Mouse (Mus musculus) intestine, embryonic 16.5 days (tissue): ENCODE measurements around the gene Cmtm2a. TPM values are rescaled to one million over a fixed set of nuclear protein-coding genes. Genes with fewer than 3 reads are reported as not detected.

Source experiments
- ATAC-seq: fragments of 200-750 bp; cut with Nextera tagmentation; 2 replicates; pipeline ENCODE4 v1.8.0; 2017; ENCODE audit warnings: moderate TSS enrichment, moderate library complexity
- H3K27ac ChIP-seq: fragments of 300-500 bp; sonication (generic); 2 replicates; pipeline ENCODE4 v1.5.1; 2014; ENCODE audit warnings: mild to moderate bottlenecking, low read length
- H3K27me3 ChIP-seq: fragments of 300-500 bp; sonication (generic); replicated peaks from 2 replicates; pipeline ENCODE4 v1.6.1; 2014; ENCODE audit warnings: low read length, control low read depth, mixed read lengths; ENCODE audit not compliant: control insufficient read depth, insufficient read depth
- H3K36me3 ChIP-seq: fragments of 300-500 bp; sonication (generic); 2 replicates; pipeline ENCODE4 v1.6.1; 2014; ENCODE audit warnings: low read length, control low read depth; ENCODE audit not compliant: control insufficient read depth, insufficient read depth
- H3K4me1 ChIP-seq: fragments of 300-500 bp; sonication (generic); 2 replicates; pipeline ENCODE4 v1.6.1; 2014; ENCODE audit warnings: low read length, control low read depth, mixed read lengths; ENCODE audit not compliant: control insufficient read depth, insufficient read depth
- H3K4me2 ChIP-seq: fragments of 300-500 bp; sonication (generic); 2 replicates; pipeline ENCODE4 v1.6.1; 2014; ENCODE audit warnings: low read depth, low read length, control low read depth
- H3K4me3 ChIP-seq: fragments of 300-500 bp; sonication (generic); 2 replicates; pipeline ENCODE4 v1.5.1; 2014; ENCODE audit warnings: mild to moderate bottlenecking, low read length
- H3K9ac ChIP-seq: fragments of 300-500 bp; sonication (generic); 2 replicates; pipeline ENCODE4 v1.6.1; 2014; ENCODE audit warnings: low read depth, low read length
- H3K9me3 ChIP-seq: fragments of 300-500 bp; sonication (generic); 2 replicates; pipeline ENCODE4 v1.6.1; 2016; ENCODE audit warnings: low read length, control low read depth; ENCODE audit not compliant: control insufficient read depth
- WGBS: fragments of 180-500 bp; shearing (Covaris S2); extraction: QIAGEN DNeasy Blood & Tissue Kit; methylation state at CpG from one replicate; pipeline ENCODE4 v1.1.7; 2014; 5-methylcytosine and 5-hydroxymethylcytosine counted together
- polyA plus RNA-seq: library from polyadenylated mRNA; unstranded; fragments of >200 nt; fragmentation: Nextera tagmentation; extraction: Ambion mirVana; gene quantifications from 2 replicates; pipeline ENCODE4 v1.2.1, GENCODE M21; 2015

Cmtm2a gene
- polyA plus RNA-seq, 1 experiment from 2014 or later, result not detected

GRCm38 (mm10) chr8:104250439-104251367, 42.3 kb downstream of the Cmtm2a start, which contains the start of gene Cklf:
Cklf (plus strand) TSS chr8:104250861.
- no peaks in the 10 kb centered on the region for H3K36me3 ChIP-seq
- ATAC-seq, result peak; percentile 87
- H3K9me3 ChIP-seq, result no peaks in the 10 kb centered on the region
- H3K4me3 ChIP-seq, result peak within 1 kb of the TSS; percentile 67
- no peaks in the 10 kb centered on the region for H3K27me3 ChIP-seq
- peak within 1 kb of the TSS; percentile 72 for H3K9ac ChIP-seq
- H3K4me2 ChIP-seq, result peak within 1 kb of the TSS; percentile 79
- WGBS, result 3% methylated on average over 41 of the region's 41 CpGs
- peak within 1 kb of the TSS; percentile 85 for H3K27ac ChIP-seq
- peaks cover 10% of the 10 kb centered on the region; the same call in 1 of the 2 replicates for H3K4me1 ChIP-seq

- peaks cover 10% of the 10 kb centered on the region; the same call in 1 of the 2 replicates for H3K4me1 ChIP-seq
- H3K27me3 ChIP-seq, result no peaks in the 10 kb centered on the region
- 83% methylated on average over 7 of the region's 7 CpGs for WGBS
- H3K4me2 ChIP-seq, result no peak overlapping the region
- H3K9ac ChIP-seq, result no peak overlapping the region
- H3K27ac ChIP-seq, result no peak overlapping the region
- no peaks in the 10 kb centered on the region for H3K9me3 ChIP-seq
- ATAC-seq, result no peak
- H3K36me3 ChIP-seq, result no peaks in the 10 kb centered on the region
- no peak overlapping the region for H3K4me3 ChIP-seq
Observed at GRCm38 (mm10) chr8:104249442-104249996, 43.5 kb downstream of the Cmtm2a start.

- H3K27me3 ChIP-seq, result no peaks in the 10 kb centered on the region
- H3K4me2 ChIP-seq, result peak within 1 kb of the TSS; percentile 68
- WGBS, result under 1% methylated on average over 28 of the region's 28 CpGs
- peak within 1 kb of the TSS; percentile 67 for H3K27ac ChIP-seq
- no peaks in the 10 kb centered on the region for H3K9me3 ChIP-seq
- H3K4me1 ChIP-seq, result peaks cover 10% of the 10 kb centered on the region; the same call in 1 of the 2 replicates
- peak within 1 kb of the TSS; percentile 90 for H3K9ac ChIP-seq
- ATAC-seq, result peak; percentile 88
- H3K4me3 ChIP-seq, result peak within 1 kb of the TSS; percentile 86
- no peaks in the 10 kb centered on the region for H3K36me3 ChIP-seq
Observed at GRCm38 (mm10) chr8:104248276-104248675, 44.7 kb downstream of the Cmtm2a start, which contains the start of gene Tk2. Tk2 (minus strand) TSS chr8:104248558.

- Histone ChIP-seq H3K27me3 (no peaks in the 10 kb centered on the region), H3K4me3 (peak overlapping the region; percentile 86), H3K27ac (peak overlapping the region; percentile 67), H3K9ac (peak overlapping the region; percentile 90), H3K36me3 (peaks cover 3% of the 10 kb centered on the region; the same call in 1 of the 2 replicates), H3K9me3 (no peaks in the 10 kb centered on the region), H3K4me2 (peak overlapping the region; percentile 68), H3K4me1 (peaks cover 10% of the 10 kb centered on the region; the same call in 1 of the 2 replicates)
- peak; percentile 47 for ATAC-seq
- 2% methylated on average over 11 of the region's 11 CpGs for WGBS
Observed at GRCm38 (mm10) chr8:104247908-104248275, 45.1 kb downstream of the Cmtm2a start.

GRCm38 (mm10) chr8:104247054-104247907, 45.7 kb downstream of the Cmtm2a start:
- peaks cover 3% of the 10 kb centered on the region; the same call in 1 of the 2 replicates for H3K36me3 ChIP-seq
- peak overlapping the region; percentile 86 for H3K4me3 ChIP-seq
- peak overlapping the region; percentile 68 for H3K4me2 ChIP-seq
- no peaks in the 10 kb centered on the region for H3K9me3 ChIP-seq
- WGBS, result 63% methylated on average over 22 of the region's 22 CpGs
- H3K9ac ChIP-seq, result peak overlapping the region; percentile 90
- H3K27ac ChIP-seq, result no peak overlapping the region
- ATAC-seq, result no peak
- no peaks in the 10 kb centered on the region for H3K27me3 ChIP-seq
- H3K4me1 ChIP-seq, result peaks cover 10% of the 10 kb centered on the region; the same call in 1 of the 2 replicates

- ATAC-seq, result no peak
- H3K27ac ChIP-seq, result no peak overlapping the region
Observed at GRCm38 (mm10) chr8:104246621-104247020, 46.4 kb downstream of the Cmtm2a start.

GRCm38 (mm10) chr8:104242038-104242644, 50.8 kb downstream of the Cmtm2a start:
- Histone ChIP-seq H3K9me3 (no peaks in the 10 kb centered on the region), H3K4me2 (no peak overlapping the region), H3K4me1 (0 out of 2 replicates have a peak, but pooled peaks cover 5% of the 10 kb centered on the region), H3K9ac (no peak overlapping the region), H3K27me3 (no peaks in the 10 kb centered on the region), H3K36me3 (peaks cover 9% of the 10 kb centered on the region), H3K4me3 (no peak overlapping the region), H3K27ac (no peak overlapping the region)
- WGBS, result 73% methylated on average over 12 of the region's 12 CpGs
- ATAC-seq, result peak; percentile 12; the same call in 1 of the 2 replicates

More at GRCm38 (mm10) chr8:104246621-104247020, 46.4 kb downstream of the Cmtm2a start:
- 77% methylated on average over 4 of the region's 4 CpGs for WGBS
- Histone ChIP-seq H3K4me3 (no peak overlapping the region), H3K4me1 (peaks cover 10% of the 10 kb centered on the region; the same call in 1 of the 2 replicates), H3K9me3 (no peaks in the 10 kb centered on the region), H3K27me3 (no peaks in the 10 kb centered on the region), H3K4me2 (no peak overlapping the region), H3K36me3 (peaks cover 3% of the 10 kb centered on the region; the same call in 1 of the 2 replicates), H3K9ac (no peak overlapping the region)

GRCm38 (mm10) chr8:104239418-104239861, 53.5 kb downstream of the Cmtm2a start:
- Histone ChIP-seq H3K27me3 (no peaks in the 10 kb centered on the region), H3K4me2 (no peak overlapping the region), H3K9me3 (no peaks in the 10 kb centered on the region), H3K4me1 (no peaks in the 10 kb centered on the region), H3K36me3 (peaks cover 9% of the 10 kb centered on the region), H3K4me3 (no peak overlapping the region), H3K9ac (no peak overlapping the region), H3K27ac (no peak overlapping the region)
- ATAC-seq, result no peak
- 84% methylated on average over 10 of the region's 10 CpGs for WGBS
